Mouse (Mus musculus): ENCODE data around the gene Trappc6a.
A peak's percentile ranks its signal among the peaks of the same experiment; 100 is the strongest.

Gene Trappc6a

DNA sequence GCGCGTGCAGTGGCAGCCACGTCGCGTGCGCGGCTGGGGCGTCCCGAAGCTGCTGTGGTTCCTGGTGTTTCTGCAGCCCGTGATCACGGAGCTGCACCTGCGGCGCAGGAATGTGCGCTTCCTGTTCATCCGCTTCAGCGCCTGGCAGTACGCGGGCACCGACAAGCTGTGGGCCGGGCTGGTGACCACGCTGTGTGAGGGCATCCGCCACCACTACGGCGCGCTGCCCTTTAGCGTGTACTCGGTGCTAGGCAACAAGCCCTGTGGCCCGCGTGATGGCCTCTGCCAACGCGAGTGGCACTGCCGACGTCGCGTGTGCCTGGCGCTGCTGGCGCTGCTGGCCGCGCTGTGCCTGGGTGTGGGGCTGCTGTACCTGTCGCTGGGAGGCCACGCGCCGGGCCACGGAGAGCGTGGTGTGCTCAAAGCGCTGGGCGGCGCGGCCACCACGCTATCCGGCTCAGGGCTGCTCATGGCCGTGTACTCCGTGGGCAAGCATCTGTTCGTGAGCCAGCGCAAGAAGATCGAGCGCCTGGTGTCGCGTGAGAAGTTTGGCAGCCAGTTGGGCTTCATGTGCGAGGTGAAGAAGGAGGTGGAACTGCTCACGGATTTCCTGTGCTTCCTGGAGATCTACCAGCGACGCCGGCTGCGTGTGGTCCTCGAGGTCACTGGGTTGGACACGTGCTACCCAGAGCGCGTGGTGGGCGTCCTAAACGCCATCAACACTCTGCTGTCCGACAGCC lies 15.0 kb downstream of the Trappc6a start:
- DNase-seq (ENCODE audit: extremely low read depth, low read depth, low spot score): no peak

DNA sequence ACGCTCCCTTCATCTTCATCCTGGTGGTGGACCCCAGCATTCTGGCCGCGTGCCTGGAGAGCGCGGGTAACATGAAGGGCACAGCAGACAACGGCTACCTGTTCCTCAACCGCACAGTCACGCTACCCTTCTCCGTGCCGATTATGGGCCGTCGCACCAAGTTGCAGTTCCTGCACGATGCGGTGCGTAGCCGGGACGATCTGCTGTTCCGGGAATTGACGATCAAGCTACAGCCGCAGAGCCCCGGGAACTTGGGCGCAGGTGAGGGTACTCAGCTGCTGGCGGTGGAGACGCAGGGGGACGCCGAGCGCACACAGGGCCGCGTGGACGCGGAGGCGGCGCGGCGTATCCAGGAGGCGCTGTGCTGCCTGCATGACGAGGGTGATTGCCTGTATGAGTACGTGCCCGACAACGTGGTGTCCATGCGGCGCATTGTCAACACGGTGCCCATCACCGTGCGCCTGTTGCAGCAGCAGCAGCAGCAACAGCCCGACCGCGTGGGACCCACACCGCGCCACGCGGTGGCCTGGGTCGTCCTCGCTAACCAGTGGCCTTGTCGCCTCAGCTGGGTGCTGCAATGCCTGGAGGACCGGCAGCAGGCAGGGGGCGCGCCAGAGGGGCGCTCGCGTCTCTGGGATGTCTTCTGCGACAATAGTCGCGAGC lies 15.7 kb downstream of the Trappc6a start:
- DNase-seq (ENCODE audit: extremely low read depth, low read depth, low spot score): no peak

DNA sequence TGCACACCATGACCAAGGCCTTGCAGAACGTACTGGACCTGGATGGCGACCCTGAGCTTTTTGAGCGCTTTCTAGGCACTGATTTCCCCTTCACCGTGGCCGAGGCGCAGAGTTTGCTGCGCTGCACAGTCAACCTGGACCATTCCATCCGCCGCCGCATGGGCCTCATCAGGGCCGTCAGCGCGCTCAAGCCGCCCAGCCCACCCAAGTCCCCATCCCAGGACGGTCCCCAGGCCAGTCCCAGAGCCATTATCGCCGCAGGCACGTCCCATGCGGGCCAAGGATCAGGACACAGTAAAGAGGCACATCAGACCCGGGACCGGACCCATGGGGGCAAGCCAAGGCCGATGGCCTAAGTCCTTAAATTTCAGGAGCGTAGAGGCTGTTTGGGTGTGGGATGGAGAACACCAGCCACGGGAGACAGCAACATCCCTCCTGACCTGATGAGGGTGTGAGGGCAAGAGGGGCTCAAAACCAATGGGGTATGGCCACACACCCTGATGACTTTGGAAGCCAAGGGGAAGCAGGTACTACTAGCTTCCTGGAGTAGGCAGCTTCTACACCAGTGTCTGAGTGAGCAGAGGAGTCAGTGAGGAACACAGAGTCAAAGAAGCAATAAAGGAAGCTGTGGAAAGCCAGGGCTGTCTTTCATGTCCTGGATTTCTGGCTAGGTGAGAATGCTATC lies 16.4 kb downstream of the Trappc6a start:
- no peak for DNase-seq (ENCODE audit: extremely low read depth, low read depth, low spot score)

DNA sequence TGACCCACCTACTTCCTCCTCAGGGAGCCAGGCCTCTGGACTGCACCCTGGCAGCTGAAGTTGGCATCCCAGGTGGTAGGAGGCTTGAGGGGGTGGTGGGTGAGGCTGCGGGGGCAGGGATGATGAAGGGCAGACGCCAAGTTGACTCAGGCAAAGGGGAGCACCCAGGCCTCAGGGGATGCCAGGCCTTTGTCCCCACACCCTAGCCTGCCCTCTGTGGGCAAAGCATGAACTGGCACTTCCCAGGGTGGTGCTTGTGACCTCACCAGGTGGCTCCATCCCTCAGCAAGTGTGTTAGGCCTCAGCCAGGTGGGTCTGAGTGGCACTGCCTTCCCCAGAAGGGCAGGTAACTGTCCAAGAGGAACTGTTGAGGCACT lies 16.9 kb downstream of the Trappc6a start:
- DNase-seq (ENCODE audit: extremely low read depth, low read depth, low spot score): peak; percentile 25

DNA sequence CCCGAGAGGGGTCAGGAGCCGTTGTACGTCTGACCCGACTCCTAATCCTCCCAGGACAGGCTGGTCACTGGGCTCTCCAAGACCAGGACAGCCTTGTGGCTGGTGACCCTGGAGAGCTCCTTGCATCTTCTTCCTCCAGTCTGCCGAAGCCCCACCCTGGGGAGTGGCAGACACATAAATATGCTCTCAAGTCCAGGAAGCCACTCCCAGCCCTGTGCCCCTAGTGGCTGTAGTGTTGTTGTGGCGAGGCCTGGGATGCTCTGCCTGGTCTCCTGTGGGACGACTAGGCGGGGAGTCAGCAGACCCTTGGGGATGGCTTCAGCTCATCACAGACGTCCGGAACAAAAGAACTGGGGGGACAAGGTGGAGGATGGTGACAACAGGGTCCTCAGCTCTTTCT lies 22.9 kb downstream of the Trappc6a start:
- DNase-seq (ENCODE audit: extremely low read depth, low read depth, low spot score): no peak

DNA sequence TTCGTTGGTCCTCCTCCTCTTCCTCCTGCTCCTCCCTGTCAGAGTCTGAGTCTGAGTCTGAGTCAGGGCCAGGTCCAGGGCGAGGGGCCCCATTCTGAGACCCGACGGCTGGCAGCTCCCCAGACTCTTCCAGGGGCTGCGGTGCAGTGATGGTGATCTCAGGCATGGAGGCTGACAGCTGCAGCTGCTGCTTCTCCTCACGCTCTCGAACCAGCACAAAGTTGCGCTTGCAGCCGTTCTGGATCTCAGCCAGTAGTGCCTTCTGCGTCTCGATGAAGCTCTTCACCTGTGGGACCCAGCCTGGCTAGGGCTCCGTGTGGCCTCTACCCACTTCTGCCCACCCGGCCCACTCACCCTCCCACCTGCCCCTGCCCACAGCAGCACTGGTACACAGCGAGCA lies 24.0 kb downstream of the Trappc6a start:
- DNase-seq (ENCODE audit: extremely low read depth, low read depth, low spot score): no peak

DNA sequence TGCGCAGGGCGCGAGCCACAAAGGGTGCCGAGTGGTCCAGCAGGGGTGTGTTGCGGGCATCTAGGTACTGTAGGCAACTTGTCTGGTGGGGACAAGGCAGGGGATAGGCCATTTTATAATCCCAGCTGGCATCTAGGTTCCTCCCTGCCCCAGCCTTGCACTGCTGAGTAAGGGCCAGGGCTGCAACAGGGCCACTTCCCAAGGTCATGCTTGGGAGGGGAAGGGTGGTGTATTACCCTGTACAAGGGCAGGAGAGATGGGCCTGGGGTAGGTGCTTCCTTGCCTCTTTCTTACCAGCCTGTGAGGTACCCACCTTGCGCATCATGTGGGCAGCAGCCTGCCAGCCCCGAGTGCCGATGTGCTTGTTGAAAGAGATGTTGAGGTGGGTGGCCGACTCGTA lies 26.5 kb downstream of the Trappc6a start:
- DNase-seq (ENCODE audit: extremely low read depth, low read depth, low spot score): no peak

DNA sequence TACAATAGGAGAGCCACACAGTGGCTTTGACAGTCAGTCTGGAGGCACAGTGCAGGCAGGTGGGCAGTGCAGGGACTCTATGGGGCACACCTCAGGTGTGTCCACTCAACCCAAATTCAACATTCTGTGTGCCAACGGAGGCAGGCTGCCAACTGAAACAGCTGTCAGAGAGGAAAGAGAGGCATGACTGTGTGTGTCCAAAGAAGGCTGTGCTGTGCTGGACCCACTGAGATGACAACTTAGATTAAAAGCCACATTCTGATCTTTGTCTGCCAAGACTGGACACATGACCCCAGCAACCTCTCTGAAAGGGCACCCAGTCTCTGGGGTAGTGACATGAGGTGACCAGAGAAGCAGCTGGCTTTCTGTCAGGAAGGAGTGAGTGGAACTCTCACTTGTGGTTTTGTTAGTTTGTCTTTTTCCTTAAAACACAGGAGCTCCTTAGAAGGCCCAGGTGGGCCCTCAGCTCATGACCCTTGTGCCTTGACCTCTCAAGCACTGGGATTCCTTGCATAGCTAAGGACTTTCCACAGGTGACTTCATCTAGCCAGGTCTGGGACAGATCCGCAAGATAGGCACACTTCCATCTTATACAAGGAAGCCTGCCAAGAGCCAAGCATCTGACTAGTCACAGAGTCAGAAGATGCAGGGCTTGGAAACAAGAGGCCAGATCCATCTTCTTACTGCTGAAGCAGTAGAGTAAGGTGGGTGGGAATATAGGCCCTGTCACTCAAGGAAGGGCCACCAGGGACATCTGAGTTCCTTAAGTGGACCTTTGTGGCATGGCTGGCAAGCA lies 32.8 kb downstream of the Trappc6a start:
- DNase-seq (ENCODE audit: extremely low read depth, low read depth, low spot score): no peak

DNA sequence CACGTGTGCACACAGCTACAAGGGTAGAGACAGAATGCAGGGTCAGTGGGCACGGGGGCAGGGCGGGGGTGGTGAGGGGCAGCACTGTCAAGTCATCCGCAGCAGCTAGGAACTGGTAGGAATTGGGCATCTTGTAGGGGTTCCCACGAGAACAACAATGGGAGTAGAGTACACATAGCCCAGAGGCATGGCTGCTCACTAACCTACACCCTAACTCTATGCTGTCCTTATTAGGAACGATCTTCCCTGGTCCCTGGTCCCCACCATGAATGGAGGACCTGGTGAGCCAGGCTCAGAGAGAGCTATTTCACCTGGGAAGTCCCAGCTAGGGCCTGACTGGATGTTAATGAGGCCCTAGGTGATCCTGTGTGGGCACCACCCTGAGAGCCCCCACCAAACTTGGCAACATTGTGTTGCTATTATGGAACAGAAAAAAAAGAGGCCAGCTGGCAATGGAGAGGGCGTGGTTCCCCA lies 33.5 kb downstream of the Trappc6a start:
- DNase-seq (ENCODE audit: extremely low read depth, low read depth, low spot score): no peak

DNA sequence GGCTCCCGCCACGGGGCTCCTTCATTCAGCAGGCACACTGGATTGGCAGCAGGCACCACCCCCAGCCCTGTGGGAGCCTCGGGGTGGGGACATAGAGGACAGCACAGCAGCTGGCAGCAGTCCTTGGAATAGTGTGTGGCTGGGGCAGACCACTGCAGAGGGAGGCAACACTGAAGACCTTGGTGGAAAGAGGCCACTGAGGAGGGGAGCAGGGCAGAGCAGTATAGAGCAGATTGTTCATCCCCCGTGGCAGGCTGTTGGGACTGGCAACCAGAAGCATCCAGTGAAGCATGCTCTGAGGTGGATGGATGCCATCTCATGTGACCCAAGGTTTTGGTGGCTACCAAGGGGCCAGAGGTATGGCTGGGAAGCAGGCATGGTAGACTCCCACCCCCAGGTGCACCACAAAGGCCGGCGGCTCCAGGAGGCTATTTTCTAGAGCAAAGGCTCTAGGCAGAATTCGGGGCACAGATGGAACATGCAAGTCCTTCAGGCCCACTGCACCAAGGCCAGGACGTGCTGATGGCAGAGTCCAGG lies 34.0 kb downstream of the Trappc6a start:
- DNase-seq (ENCODE audit: extremely low read depth, low read depth, low spot score): no peak

DNA sequence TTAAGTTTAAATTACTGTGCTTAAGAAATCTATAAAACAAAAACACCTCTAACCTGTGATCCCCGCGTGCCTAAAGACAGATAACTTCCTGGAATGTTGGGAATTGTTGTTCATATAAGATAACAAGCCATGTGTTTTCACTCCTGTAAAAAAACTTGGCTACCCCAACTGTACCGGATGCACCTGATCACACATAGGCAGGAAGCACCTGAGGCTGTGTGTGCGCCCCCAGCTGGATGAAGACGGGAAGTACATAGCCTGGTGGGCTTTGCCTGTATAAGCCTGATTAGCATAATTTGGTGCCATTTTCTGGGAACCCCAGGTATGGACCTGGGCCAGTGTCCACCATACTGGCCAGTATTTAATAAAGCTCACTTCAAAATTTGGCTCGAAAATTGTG lies 35.4 kb downstream of the Trappc6a start:
- no peak for DNase-seq (ENCODE audit: extremely low read depth, low read depth, low spot score)

DNA sequence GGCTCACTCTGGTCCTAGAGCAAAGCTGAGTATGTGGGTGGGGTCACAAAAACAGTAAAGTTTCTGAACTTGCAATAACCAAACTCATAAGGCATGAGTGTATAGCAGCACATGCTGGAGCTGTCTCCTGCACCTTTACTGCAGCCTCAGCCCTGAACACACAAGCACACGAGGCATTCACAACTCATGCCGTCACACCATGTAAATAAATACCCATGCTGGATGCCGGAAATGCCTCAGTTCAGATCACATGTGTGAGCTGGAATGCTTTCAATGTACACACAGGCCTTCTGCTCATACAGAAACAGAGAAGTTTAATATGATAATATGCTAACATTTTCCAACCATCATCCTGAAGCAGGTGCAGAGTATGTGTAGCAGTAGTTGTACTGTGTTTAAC lies 37.8 kb downstream of the Trappc6a start:
- no peak for DNase-seq (ENCODE audit: extremely low read depth, low read depth, low spot score)

DNA sequence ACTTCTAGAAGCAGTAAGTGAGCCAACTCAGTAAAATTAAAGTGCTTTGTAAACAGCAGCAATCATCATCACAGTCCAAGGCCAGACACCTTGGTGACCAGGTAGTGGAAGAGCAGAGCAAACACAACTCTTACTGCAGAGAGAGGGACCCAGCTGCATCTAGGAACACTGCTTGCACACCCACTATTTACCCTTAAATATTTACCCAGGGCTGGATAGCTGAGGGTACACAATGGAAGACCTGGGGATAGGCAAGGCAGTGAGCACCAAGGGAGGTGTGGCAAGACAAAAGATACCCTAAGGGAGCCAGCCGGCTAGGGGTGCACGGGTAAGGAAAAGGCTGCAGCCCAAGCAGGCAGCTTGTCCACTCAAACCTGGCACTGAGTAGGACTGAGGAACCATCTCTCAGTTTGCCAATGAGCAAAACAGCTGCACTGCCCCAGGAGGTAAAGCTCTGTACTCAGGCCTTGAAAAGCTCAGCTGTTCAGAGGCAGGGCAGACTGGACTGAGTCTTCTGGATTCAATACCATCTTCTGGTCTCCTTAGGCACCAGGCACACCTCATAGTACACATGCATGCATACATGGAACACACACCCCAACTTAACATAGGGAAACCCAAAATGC lies 39.3 kb downstream of the Trappc6a start:
- DNase-seq (ENCODE audit: extremely low read depth, low read depth, low spot score): no peak

DNA sequence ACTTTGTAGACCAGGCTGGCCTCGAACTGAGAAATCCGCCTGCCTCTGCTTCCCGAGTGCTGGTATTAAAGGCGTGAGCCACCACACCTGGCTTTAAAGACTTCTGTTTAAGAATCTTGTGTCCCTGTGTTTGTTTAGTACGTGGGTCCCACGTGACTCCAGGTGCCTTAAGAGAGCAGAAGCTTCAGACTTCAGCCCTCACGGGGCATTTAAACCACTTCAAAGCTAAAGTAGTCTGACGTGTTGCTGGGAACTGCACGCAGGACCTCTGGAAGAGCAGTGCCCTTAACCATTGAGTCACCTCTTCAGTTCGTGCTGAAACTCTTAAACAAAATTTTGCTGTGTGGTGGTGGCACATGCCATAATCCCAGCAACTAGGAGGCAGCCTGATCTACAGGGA lies 41.2 kb downstream of the Trappc6a start:
- DNase-seq (ENCODE audit: extremely low read depth, low read depth, low spot score): no peak

DNA sequence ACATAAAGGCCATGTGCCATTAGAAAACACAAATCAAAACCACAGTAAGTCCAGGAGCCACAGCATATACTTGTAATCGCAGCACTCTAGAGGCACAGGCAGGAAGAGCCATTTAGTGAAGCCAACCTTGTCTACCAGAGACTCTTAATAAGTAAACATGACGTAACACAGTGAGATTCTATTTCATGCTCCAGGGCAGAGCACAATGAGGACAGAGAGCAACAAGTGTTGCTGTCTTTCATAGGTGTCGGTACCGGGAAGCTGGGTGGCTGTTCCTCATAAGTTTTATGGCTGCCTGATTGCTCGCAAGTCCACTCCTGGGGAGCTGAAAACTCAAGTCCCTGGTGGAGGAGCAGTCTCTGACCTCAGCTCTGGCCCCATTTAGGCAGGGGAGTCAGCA lies 43.4 kb downstream of the Trappc6a start:
- DNase-seq (ENCODE audit: extremely low read depth, low read depth, low spot score): peak; percentile 72

DNA sequence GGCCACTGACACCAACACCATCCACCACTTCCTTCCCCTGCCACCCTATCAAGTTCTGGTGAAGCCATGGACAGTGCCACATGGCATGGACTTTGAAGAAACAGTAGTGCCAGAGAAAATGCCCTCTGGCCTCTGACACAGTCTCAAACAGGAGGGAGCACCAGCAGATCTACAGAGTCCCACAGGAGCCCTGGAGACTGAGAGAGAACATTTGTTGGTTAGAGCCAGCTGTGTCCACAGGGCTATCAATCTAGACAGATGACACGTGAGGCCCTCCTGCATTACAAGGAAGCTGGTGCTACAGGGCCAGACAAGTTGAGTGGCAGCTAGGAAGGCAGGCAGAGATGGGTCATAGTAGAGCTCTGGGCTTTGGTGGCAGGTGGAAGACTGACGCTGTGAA lies 44.2 kb downstream of the Trappc6a start:
- no peak for DNase-seq (ENCODE audit: extremely low read depth, low read depth, low spot score)

DNA sequence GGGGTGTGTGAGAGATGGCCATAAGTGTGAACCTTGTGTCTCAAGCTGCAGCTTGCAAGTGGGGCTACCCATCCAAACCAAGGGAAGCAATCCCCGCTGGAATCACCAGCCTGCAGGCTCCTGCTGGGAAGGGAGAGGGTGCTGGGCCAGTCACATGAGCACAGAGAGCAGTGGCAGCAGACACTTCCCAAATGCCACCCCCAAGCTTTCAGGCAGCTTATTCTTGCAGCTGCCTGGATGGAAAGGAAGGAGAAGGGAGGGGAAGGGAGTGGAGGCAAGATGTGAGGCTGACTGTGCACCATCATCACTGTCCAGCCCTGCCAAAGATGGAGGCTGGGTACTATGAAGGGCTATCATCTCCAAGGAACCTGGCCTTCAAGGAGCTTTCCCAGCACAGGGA lies 46.0 kb downstream of the Trappc6a start:
- no peak for DNase-seq (ENCODE audit: extremely low read depth, low read depth, low spot score)

DNA sequence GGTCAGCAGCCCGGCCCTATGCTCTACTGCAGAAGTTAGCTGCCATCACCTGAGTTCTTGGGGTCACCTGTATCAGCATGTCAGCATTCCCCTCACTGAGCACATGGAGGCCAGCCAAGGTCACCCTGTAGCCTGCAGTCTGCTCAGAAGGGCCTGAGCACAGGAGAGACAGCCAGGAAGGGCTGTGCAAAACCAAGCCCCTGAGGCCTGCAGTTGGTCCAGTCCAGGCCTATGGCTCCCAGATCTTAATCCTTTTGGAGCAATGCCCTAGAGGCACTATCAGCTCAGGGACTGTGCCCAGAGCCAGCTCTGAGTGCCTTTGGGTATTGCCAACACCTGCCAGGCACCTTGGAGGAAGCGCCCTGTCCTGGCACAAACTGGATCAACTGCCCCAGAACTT lies 48.9 kb downstream of the Trappc6a start:
- DNase-seq (ENCODE audit: extremely low read depth, low read depth, low spot score): no peak

DNA sequence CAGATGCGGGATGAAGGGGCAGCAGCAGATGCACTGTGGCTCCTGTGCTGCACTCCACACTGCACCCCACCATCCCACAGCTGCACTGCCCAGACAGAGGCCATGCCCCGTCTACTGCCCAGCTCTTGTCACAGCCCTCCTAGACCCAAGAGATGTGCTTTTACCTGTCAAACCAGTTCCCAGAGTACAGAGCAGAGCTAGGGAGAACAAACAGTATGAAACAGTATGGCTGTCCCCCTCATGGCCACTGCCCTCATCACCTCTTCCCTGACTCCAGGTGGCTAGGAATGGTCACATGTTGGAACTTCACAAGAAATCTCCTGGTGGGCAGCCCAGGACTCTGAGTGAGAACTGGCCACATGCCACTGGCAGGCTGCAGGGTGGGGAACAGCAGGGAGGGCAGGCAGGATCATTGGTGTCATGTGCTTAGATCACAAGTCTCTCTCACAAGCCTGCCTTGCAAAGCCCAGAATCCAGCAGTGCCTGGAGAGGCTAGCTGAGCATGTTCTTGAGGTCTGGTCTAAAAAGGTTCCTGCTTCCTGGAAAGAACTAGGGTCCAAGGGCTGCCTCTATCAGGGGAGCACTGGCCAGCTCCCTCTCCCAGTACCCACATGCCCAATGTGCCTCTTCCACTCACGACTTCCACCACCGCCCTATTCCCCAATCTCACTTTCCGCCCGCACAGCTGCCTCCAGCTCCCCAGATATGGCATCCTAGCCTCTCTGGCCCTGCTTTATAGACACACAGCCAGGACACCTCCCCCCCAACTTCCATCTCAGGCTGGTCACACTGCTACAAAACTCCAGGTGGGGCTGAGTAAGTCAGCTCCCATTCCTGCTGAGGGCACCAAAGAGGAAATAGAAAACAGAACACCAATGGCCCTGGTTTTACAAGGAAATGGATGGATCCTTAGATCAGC lies 50.0 kb downstream of the Trappc6a start:
- no peak for DNase-seq (ENCODE audit: extremely low read depth, low read depth, low spot score)

DNA sequence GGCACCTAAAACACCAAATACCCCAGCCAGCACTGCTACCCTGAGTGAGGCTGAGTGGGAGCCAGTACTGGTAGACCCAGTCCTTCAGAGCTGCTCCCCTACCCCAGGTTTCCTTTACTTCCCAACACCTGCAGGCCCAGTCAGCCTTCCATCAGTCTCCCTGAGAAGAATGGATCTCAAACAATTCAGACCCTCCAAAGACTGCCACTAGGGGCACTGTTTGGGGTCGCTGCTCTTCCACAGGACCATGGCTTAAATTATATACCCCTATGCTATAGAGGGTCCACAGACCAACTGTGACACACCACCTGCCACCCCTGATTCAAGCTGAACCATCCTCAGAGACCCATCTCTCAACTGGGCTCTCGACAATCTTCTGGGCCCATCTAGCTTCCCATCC lies 50.8 kb downstream of the Trappc6a start:
- DNase-seq (ENCODE audit: extremely low read depth, low read depth, low spot score): no peak
